In genomic region chr12:54696242-54697002, GRCm38 (mm10) we compare ENCODE assay signal across 1 mouse cellular context.
A peak's percentile ranks its signal among the peaks of the same experiment; 100 is the strongest.
TF ChIP-seq lines count a peak whose summit lies in the region.

No protein-coding gene starts in this region.

TF ChIP-seq in CH12.LX, 34 proteins besides CTCF, POLR2A, EP300 and RAD21 (continued from another document):
- TF ChIP-seq ZMIZ1 (IDR thresholded peaks at IDR 0.05; ENCODE audit: low read depth, low read length) (peak; percentile 100), MAFK (IDR thresholded peaks at IDR 0.05; ENCODE audit: insufficient replicate concordance, low read length) (peak; percentile 84), TBP (conservative IDR thresholded peaks at IDR 0.05; ENCODE audit: low read depth, low read length) (peak; percentile 99), CHD1 (IDR thresholded peaks at IDR 0.05; ENCODE audit: low read depth, low read length) (peak; percentile 94), MAX (IDR thresholded peaks at IDR 0.05; ENCODE audit: low read length) (peak; percentile 35; the same call in 1 of the 2 replicates), KAT2A (IDR thresholded peaks at IDR 0.05; ENCODE audit: insufficient replicate concordance, low read length) (no peak), BHLHE40 (IDR thresholded peaks at IDR 0.05; ENCODE audit: low read depth, low read length) (peak; percentile 57), ZC3H11A (IDR thresholded peaks at IDR 0.05; ENCODE audit: low read depth, low read length) (no peak), USF1 (IDR thresholded peaks at IDR 0.05; ENCODE audit: low read depth, low read length) (no peak), ZKSCAN1 (IDR thresholded peaks at IDR 0.05; ENCODE audit: borderline replicate concordance, low read depth, low read length) (no peak), CHD2 (IDR thresholded peaks at IDR 0.05; ENCODE audit: low read length) (peak; percentile 79), MYC (IDR thresholded peaks at IDR 0.05; ENCODE audit: low read depth, low read length) (peak; percentile 60; the same call in 1 of the 2 replicates), HCFC1 (IDR thresholded peaks at IDR 0.05; ENCODE audit: low read depth, low read length) (peak; percentile 77), MXI1 (IDR thresholded peaks at IDR 0.05; ENCODE audit: low read depth, low read length) (no peak; the same call in 1 of the 2 replicates), JUN (IDR thresholded peaks at IDR 0.05; ENCODE audit: insufficient read depth, low read depth, low read length) (no peak), TCF12 (IDR thresholded peaks at IDR 0.05; ENCODE audit: low read depth, low read length) (peak; percentile 95), E2F4 (IDR thresholded peaks at IDR 0.05; ENCODE audit: insufficient replicate concordance, low read depth, low read length) (peak; percentile 89; the same call in 1 of the 2 replicates), UBTF (IDR thresholded peaks at IDR 0.05; ENCODE audit: low read depth, low read length) (no peak), SIN3A (IDR thresholded peaks at IDR 0.05; ENCODE audit: low read length) (peak; percentile 94; the same call in 1 of the 2 replicates), POLR2AphosphoS2 (IDR thresholded peaks at IDR 0.05; ENCODE audit: low read depth, low read length) (peak; percentile 100), MEF2A (IDR thresholded peaks at IDR 0.05; ENCODE audit: borderline replicate concordance, low read depth, low read length) (peak; percentile 80), ZNF384 (IDR thresholded peaks at IDR 0.05; ENCODE audit: low read depth, low read length) (peak; percentile 85), JUND (conservative IDR thresholded peaks at IDR 0.05; ENCODE audit: low read depth, low read length) (peak; percentile 67; the same call in 1 of the 2 replicates), PAX5 (IDR thresholded peaks at IDR 0.05; ENCODE audit: low read length) (no peak), MAZ (IDR thresholded peaks at IDR 0.05; ENCODE audit: low read depth, low read length) (peak; percentile 96), IRF4 (IDR thresholded peaks at IDR 0.05; ENCODE audit: low read depth, low read length) (peak; percentile 77), NRF1 (IDR thresholded peaks at IDR 0.05; ENCODE audit: low read depth, low read length) (peak; percentile 55; the same call in 1 of the 2 replicates), ETS1 (conservative IDR thresholded peaks at IDR 0.05; ENCODE audit: low read depth, low read length) (peak; percentile 97), RCOR1 (conservative IDR thresholded peaks at IDR 0.05; ENCODE audit: low read depth, low read length) (peak; percentile 95), USF2 (conservative IDR thresholded peaks at IDR 0.05; ENCODE audit: low read depth, low read length) (peak; percentile 39; the same call in 1 of the 2 replicates), SMC3 (IDR thresholded peaks at IDR 0.05; ENCODE audit: low read depth, low read length) (no peak), ELF1 (IDR thresholded peaks at IDR 0.05; ENCODE audit: low read depth, low read length) (peak; percentile 75), GABPA (IDR thresholded peaks at IDR 0.05; ENCODE audit: insufficient replicate concordance, low read depth, low read length) (no peak; the same call in 1 of the 2 replicates)
